Mouse (Mus musculus) gastrocnemius, adult 2 months (tissue): ENCODE data around the gene Cd44. TPM values are rescaled to one million over a fixed set of nuclear protein-coding genes. Genes with fewer than 3 reads are reported as not detected.

Experiments
- DNase-seq: peaks from one replicate; pipeline ENCODE4 v3.0.0; 2022
- H3K27ac ChIP-seq: fragments of 200-600 bp; 2 replicates; pipeline ENCODE4 v1.8.1; 2022; ENCODE audit warnings: mild to moderate bottlenecking
- H3K4me3 ChIP-seq: fragments of 200-600 bp; 2 replicates; pipeline ENCODE4 v1.8.1; 2022; ENCODE audit warnings: mild to moderate bottlenecking, moderate library complexity
- CTCF ChIP-seq: fragments of 200-600 bp; IDR thresholded peaks from 2 replicates; pipeline ENCODE4 v1.8.1; 2022; ENCODE audit warnings: antibody characterized with exemption, mild to moderate bottlenecking, moderate library complexity
- intact Hi-C: fragments of 180-260 bp; cut with DNase I; formaldehyde crosslinking; loops from one replicate; pipeline ENCODE4 v1.15.1; 2025
- total RNA-seq, 2 experiments: library from RNA; stranded (reverse); gene quantifications; 2 replicates each; pipeline ENCODE4 v1.2.3; 2021

Gene Cd44
- total RNA-seq, 2 experiments from 2014 or later = 4.1 to 6.1 TPM

- no peak for DNase-seq
- no peak for TF ChIP-seq CTCF
- no peak overlapping the region for H3K27ac ChIP-seq
- H3K4me3 ChIP-seq = no peak overlapping the region
- intact Hi-C loops = no loop called here
Measured at GRCm38 (mm10) chr2:102933787-102934186, 32.3 kb upstream of the Cd44 start.

DNA sequence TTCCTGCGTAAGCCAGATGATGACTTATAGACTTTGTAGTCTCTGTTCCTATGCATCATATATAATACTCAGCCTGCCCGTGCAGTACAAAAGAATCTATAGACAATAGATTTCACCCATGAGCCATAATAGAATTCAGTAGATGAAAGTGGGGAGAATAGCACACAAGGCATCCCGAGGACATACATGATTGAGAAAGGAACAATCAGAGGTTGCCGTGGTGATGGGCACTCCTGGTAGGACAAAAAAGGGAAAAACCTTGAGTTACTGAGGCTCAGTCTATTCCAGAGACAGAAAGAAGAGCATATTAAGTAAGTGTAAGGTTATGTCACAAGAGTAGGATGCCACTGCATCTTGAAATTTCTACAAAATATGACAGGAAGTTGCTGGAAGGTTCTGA, 31.7 kb upstream of the Cd44 start:
- no peak overlapping the region for H3K4me3 ChIP-seq
- intact Hi-C loops = no loop called here
- TF ChIP-seq CTCF = no peak
- no peak overlapping the region for H3K27ac ChIP-seq
- DNase-seq = no peak

DNA sequence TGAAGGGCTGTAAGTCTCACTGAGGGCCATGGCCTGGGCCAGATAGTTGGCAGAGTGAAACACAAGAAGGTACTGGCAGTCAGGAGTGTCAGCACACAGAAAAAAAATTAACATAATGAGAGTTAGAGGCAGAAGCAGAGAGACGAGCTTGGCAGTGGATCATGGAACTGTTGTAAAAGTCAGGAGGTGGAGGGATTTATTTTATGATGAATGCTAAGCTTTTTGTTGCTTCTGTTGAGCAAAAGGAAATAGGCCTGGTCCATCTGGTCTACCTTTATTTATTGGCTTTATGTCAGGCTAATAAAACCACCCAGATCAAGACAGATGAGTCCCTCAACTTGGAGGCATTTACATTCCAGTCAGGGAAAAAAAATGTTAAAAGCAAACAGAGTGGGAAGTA, 31.2 kb upstream of the Cd44 start:
- DNase-seq = no peak
- no peak for TF ChIP-seq CTCF
- no peak overlapping the region for H3K27ac ChIP-seq
- no peak overlapping the region for H3K4me3 ChIP-seq
- intact Hi-C loops = no loop called here

DNA sequence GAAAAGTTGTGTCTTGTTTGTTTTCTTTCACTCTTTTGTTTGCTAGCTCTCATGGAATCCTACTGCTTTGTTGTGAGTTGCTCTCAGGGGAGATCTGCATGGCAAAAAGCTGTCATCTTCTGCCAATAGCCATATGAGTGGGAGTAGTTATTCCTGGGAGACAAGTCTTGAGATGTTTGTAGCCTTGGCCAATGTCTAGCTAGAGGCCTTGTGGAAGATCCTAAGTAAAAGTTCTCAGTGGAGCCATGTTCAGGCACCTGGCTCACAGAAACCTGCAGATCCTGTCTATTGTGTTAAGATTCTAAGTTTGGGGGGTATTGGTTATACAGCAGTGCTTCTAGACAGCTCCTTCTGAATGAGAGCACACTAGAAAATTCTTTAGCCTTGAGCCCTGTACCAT, 26.7 kb upstream of the Cd44 start:
- DNase-seq = no peak
- Histone ChIP-seq H3K4me3 (no peak overlapping the region), H3K27ac (no peak overlapping the region)
- TF ChIP-seq CTCF = no peak
- intact Hi-C loops = no loop called here

GRCm38 (mm10) chr2:102924480-102924879, 23.0 kb upstream of the Cd44 start:
- Histone ChIP-seq H3K4me3 (no peak overlapping the region), H3K27ac (no peak overlapping the region)
- no peak for TF ChIP-seq CTCF
- DNase-seq = no peak
- intact Hi-C loops = no loop called here

DNA sequence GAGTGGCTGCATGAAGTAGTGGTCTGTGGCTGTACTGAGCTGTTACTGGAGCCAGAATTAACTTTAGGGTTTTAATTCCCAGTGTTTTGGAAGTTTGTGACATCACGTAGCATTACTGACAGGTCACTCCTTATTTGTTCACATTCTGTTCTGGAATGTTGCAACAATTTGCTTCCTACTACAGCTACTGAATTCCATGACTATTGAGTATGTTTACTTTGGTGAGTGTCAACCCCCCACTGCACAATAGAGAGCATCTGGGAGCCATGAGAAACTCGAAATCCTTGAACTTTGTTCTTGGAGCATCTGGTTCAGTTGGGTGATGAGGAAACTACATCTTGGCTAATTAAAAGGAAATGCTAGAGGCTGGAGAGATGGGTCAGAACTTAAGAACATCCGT, 22.2 kb upstream of the Cd44 start:
- H3K27ac ChIP-seq = no peak overlapping the region
- no peak for TF ChIP-seq CTCF
- no peak for DNase-seq
- no peak overlapping the region for H3K4me3 ChIP-seq
- intact Hi-C loops = no loop called here

GRCm38 (mm10) chr2:102922066-102922465, 20.6 kb upstream of the Cd44 start:
- intact Hi-C loops = no loop called here
- no peak for DNase-seq
- Histone ChIP-seq H3K27ac (no peak overlapping the region), H3K4me3 (no peak overlapping the region)
- TF ChIP-seq CTCF = no peak

DNA sequence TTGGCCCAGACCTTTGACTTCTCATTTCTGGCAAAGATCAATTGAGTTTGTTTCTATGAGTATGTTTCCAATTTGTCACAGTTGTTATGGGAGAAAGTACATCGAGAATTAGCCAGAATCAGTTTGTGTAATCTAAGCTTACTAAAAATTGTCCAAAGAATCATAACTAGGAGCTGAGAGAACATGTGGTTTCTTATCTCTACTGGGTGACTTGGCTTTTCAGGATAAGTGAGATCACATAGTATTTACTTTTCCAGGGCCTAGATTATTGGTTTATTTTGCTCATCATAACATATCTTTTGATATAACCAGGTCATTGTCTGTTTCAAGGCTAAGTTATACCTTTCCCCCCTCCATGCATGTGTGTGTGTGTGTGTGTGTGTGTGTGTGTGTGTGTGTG, 16.8 kb upstream of the Cd44 start:
- no peak overlapping the region for H3K4me3 ChIP-seq
- intact Hi-C loops = no loop called here
- no peak overlapping the region for H3K27ac ChIP-seq
- TF ChIP-seq CTCF = no peak
- no peak for DNase-seq

DNA sequence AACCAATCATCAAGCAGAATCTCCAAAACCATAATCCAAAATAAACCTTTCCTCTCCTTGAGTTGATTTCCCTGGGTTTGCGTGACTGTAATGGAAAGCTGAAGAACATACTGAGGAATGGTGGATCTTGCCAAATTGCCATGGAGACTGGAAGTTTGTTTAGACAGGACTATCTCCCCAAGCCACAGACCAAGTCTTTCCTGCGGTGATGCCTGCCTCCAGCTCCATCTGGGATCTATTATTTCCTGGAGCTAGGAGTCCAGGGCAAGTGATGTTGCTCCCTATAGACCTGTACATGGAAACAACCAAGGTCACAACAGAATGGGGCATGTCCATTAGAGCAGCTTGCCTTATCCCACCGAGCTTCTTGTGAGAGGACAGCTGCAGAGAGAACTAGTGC, 15.1 kb upstream of the Cd44 start:
- intact Hi-C loops = no loop called here
- Histone ChIP-seq H3K4me3 (no peak overlapping the region), H3K27ac (no peak overlapping the region)
- no peak for DNase-seq
- TF ChIP-seq CTCF = no peak

DNA sequence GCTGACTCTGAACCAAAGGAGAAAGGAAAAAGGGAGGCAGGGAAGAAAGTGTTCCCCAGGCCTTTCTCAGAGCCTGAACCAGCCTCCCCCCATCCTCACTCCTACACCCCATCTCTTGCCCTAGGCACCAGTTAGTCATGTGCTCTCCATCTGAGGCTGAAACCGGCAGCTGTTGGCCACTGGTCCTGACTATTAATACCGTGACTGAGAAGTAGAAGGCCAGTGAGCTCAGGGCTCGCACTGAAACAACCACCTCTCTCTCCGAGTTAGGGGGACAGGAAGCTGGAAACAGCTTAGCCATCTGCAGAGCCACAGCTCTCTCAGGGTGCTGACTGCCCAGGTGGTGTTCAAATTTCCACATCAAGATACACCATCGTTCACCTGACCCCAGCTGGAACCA, 13.2 kb upstream of the Cd44 start:
- no peak for TF ChIP-seq CTCF
- no peak overlapping the region for H3K4me3 ChIP-seq
- no peak for DNase-seq
- intact Hi-C loops = no loop called here
- no peak overlapping the region for H3K27ac ChIP-seq

- TF ChIP-seq CTCF = no peak
- intact Hi-C loops = no loop called here
Measured at GRCm38 (mm10) chr2:102913833-102914545, 12.5 kb upstream of the Cd44 start.

DNA sequence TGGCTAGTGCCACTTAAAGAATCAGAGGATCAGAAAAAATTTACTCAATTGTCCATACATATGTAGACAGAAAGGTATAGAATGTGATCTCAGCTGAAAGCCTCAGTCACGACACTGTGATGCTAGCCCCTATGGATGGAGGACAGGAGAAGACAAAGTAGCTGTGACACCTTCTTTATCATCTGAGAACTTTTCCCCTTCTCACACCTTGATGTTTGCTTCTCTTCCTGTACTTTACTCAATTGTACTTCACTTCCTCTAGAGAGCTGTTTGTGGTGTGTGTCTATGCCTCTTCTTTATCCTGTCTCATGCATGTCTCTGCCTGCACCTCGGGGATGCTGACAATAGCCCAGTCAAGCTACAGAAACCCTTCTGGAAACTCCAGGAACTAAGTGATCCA, 11.5 kb upstream of the Cd44 start:
- no peak for DNase-seq
- no peak for TF ChIP-seq CTCF
- no peak overlapping the region for H3K27ac ChIP-seq
- no peak overlapping the region for H3K4me3 ChIP-seq
- intact Hi-C loops = no loop called here

More at GRCm38 (mm10) chr2:102913833-102914545, 12.5 kb upstream of the Cd44 start:
- no peak overlapping the region for H3K27ac ChIP-seq
- H3K4me3 ChIP-seq = no peak overlapping the region
- no peak for DNase-seq

- Histone ChIP-seq H3K4me3 (no peak overlapping the region), H3K27ac (no peak overlapping the region)
- no peak for TF ChIP-seq CTCF
- intact Hi-C loops = no loop called here
- DNase-seq = no peak
Measured at GRCm38 (mm10) chr2:102912469-102912868, 11.0 kb upstream of the Cd44 start.

GRCm38 (mm10) chr2:102909403-102909802, 7.9 kb upstream of the Cd44 start:
- intact Hi-C loops = no loop called here
- no peak overlapping the region for H3K27ac ChIP-seq
- TF ChIP-seq CTCF = no peak
- DNase-seq = no peak
- no peak overlapping the region for H3K4me3 ChIP-seq

DNA sequence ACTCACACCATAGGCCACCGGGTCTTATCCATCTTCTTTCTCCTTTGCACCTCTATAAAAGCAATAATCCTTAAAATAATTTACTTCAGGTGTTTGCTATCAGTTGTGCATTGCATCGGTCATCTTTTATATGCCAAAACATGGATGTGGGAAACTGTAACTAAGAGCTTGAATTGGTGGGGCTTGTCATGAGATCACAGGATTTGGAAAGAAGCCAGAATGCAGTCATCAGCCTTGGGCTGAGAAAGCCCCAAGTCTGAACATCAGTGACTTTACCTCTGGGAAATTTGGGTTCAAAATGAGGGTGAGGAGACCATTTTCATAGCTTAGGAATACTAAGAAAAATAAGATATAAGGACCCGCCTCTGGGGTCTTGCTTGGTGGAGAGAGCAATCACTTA, 4.1 kb upstream of the Cd44 start:
- DNase-seq = no peak
- intact Hi-C loops = no loop called here
- Histone ChIP-seq H3K27ac (no peak overlapping the region), H3K4me3 (no peak overlapping the region)
- TF ChIP-seq CTCF = no peak
